Mouse (Mus musculus) thymus, adult 2 months (tissue): Measurements from ENCODE around the gene Thsd7b.

Experiments
- CTCF ChIP-seq: fragments of 200-500 bp; IDR thresholded peaks from 2 replicates; pipeline ENCODE4 v1.5.1; 2012; ENCODE audit warnings: mild to moderate bottlenecking, control low read depth, low read length, moderate library complexity, borderline replicate concordance; ENCODE audit not compliant: control insufficient read depth, poor library complexity, insufficient read depth; ENCODE audit errors: extremely low read depth
- POLR2A ChIP-seq: fragments of 200-500 bp; IDR thresholded peaks from 2 replicates; pipeline ENCODE4 v1.6.1; 2012; ENCODE audit warnings: mild to moderate bottlenecking, low read length, control low read depth, moderate library complexity; ENCODE audit not compliant: control insufficient read depth, poor library complexity, insufficient read depth; ENCODE audit errors: extremely low read depth

GRCm38 (mm10) chr1:129887861-129888260, 614.8 kb downstream of the Thsd7b start:
- TF ChIP-seq POLR2A = no peak
- no peak for TF ChIP-seq CTCF
